Mouse (Mus musculus) embryo, embryonic 11.5 days (tissue): ENCODE results near the gene Dner.

Experiments
- DNase-seq: peaks from one replicate; pipeline ENCODE4 v3.0.0-alpha.2; 2012; ENCODE audit warnings: low read depth, low spot score

Gene Dner

GRCm38 (mm10) chr1:84536069-84536468, 160.0 kb downstream of the Dner start:
- DNase-seq: no peak

GRCm38 (mm10) chr1:84525514-84525913, 170.5 kb downstream of the Dner start:
- DNase-seq: no peak

GRCm38 (mm10) chr1:84524413-84524812, 171.6 kb downstream of the Dner start:
- DNase-seq: no peak

GRCm38 (mm10) chr1:84522963-84523280, 173.1 kb downstream of the Dner start:
- DNase-seq: no peak

- no peak for DNase-seq
Observed at GRCm38 (mm10) chr1:84522256-84522962, 173.6 kb downstream of the Dner start.

- no peak for DNase-seq
Observed at GRCm38 (mm10) chr1:84518347-84518746, 177.7 kb downstream of the Dner start.

GRCm38 (mm10) chr1:84513201-84513600, 182.8 kb downstream of the Dner start:
- DNase-seq: no peak

- no peak for DNase-seq
Observed at GRCm38 (mm10) chr1:84508510-84508909, 187.5 kb downstream of the Dner start.

- DNase-seq: no peak
Observed at GRCm38 (mm10) chr1:84507568-84507967, 188.5 kb downstream of the Dner start.

GRCm38 (mm10) chr1:84506984-84507546, 189.0 kb downstream of the Dner start:
- DNase-seq: no peak

- no peak for DNase-seq
Observed at GRCm38 (mm10) chr1:84500673-84501072, 195.3 kb downstream of the Dner start.

GRCm38 (mm10) chr1:84491732-84492131, 204.3 kb downstream of the Dner start:
- DNase-seq: no peak

- DNase-seq: no peak
Observed at GRCm38 (mm10) chr1:84488546-84488945, 207.5 kb downstream of the Dner start.

- DNase-seq: no peak
Observed at GRCm38 (mm10) chr1:84485066-84485465, 211.0 kb downstream of the Dner start.

- no peak for DNase-seq
Observed at GRCm38 (mm10) chr1:84484577-84484976, 211.4 kb downstream of the Dner start.

GRCm38 (mm10) chr1:84479976-84480375, 216.0 kb downstream of the Dner start:
- DNase-seq: no peak

GRCm38 (mm10) chr1:84474274-84474673, 221.7 kb downstream of the Dner start:
- DNase-seq: no peak

GRCm38 (mm10) chr1:84472260-84472659, 223.8 kb downstream of the Dner start:
- no peak for DNase-seq

- DNase-seq: no peak
Observed at GRCm38 (mm10) chr1:84470342-84470741, 225.7 kb downstream of the Dner start.

GRCm38 (mm10) chr1:84467664-84468063, 228.4 kb downstream of the Dner start:
- DNase-seq: no peak

- DNase-seq: no peak
Observed at GRCm38 (mm10) chr1:84464761-84465160, 231.3 kb downstream of the Dner start.

GRCm38 (mm10) chr1:84463976-84464662, 231.9 kb downstream of the Dner start:
- DNase-seq: no peak
